Mouse (Mus musculus) embryonic fibroblast, embryonic 13.5 days (primary cell): ENCODE data around the gene Gm973. TPM values are rescaled to one million over a fixed set of nuclear protein-coding genes. Genes with fewer than 3 reads are reported as not detected.

ENCODE experiments used
- H3K27ac ChIP-seq: 2 replicates; pipeline ENCODE4 v1.5.1; 2012; ENCODE audit warnings: low read length, control low read depth, inconsistent platforms; ENCODE audit not compliant: insufficient read depth
- H3K4me1 ChIP-seq: 2 replicates; pipeline ENCODE4 v1.6.1; 2011; ENCODE audit warnings: low read length; ENCODE audit not compliant: control insufficient read depth, insufficient read depth
- H3K4me3 ChIP-seq: 2 replicates; pipeline ENCODE4 v1.5.1; 2011; ENCODE audit warnings: mild to moderate bottlenecking, control low read depth, low read length; ENCODE audit not compliant: insufficient read depth
- CTCF ChIP-seq: IDR thresholded peaks from 2 replicates; pipeline ENCODE4 v1.5.1; 2011; ENCODE audit warnings: mild to moderate bottlenecking, control low read depth, low read length, moderate library complexity, borderline replicate concordance; ENCODE audit not compliant: insufficient read depth
- POLR2A ChIP-seq: IDR thresholded peaks from 2 replicates; pipeline ENCODE4 v1.6.1; 2011; ENCODE audit warnings: low read depth, mild to moderate bottlenecking, control low read depth, low read length, moderate library complexity
- polyA plus RNA-seq: library from polyadenylated mRNA; stranded (reverse); fragments of >200 nt; gene quantifications from 2 replicates; pipeline ENCODE4 v1.2.4, GENCODE M21; 2011; ENCODE audit warnings: low read depth; ENCODE audit not compliant: missing spikeins, insufficient read length

The Gm973 gene
- not detected in 2 replicates for polyA plus RNA-seq

DNA sequence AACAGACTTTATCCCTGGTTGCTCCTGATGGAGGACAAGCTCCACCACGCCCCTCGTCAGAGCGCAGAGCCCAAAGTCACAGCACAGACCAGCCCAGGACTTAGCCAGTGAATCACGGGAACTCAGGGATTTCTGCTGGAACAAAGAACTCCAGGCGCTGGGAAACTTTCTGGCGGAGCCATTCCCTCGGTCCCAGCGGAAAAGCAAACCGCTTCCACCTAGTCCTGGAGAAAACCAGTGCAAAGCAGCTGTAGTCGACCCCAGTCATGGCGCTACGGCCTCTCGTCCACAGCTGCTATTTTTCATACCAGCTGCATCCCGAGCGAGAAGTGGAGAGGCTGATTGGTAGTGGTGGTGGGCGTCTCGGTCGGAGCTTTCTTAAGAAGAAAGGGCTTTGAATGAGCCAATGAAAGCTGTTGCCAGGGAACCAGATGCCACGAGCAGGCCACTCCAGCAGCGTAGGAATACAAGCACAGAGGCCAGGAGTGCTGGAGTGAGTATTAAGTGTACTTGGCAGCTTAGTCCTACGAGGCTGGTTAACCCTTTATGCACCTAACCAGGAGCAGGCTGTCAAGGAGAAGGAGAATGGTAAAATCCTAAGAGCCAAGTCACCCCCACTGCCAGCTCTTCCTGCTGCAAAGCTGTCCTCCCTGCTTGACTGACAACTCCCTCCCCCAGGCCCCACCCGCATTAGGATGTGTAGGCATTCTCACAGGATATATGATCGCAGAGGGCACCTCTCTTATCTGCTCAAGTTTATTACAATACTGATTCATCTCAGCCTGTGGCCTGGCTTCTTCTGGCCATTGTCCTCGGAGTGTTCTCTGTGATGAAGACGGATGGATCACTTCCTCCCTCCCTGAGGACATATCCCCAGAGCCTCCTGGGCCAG lies at the start of gene Gm973:
Gm973 (plus strand) TSS at position 239 of the 892 bp plus-strand sequence.
- TF ChIP-seq CTCF, result no peak
- 0 out of 2 replicates have a peak, but pooled peaks have one; percentile 30 for TF ChIP-seq POLR2A
- Histone ChIP-seq H3K27ac (peak within 1 kb of the TSS; percentile 58), H3K4me1 (peaks cover 8% of the 10 kb centered on the region), H3K4me3 (peak within 1 kb of the TSS; percentile 26)

DNA sequence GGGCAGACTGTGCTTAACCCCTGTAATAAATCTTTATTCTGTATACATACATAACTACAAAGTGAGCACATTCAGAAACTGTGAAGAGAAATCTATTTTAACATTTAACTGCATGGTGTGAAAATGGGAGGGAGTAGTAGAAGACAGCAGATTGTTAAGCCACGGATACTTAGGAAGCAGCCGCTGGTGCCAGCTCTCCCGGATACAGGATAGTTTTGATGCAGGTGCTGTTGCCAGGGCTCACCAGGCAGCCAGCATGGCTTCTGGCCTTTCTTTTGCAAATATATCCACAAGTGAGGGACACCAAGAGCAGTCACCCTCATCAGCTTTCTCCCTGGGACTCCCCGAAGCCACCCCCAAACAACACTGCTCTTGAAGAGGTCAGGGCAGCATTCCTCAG lies 46.9 kb upstream of the Gm973 start:
- Histone ChIP-seq H3K4me3 (no peak overlapping the region), H3K4me1 (no peaks in the 10 kb centered on the region), H3K27ac (no peak overlapping the region)
- TF ChIP-seq CTCF, result no peak
- no peak for TF ChIP-seq POLR2A

DNA sequence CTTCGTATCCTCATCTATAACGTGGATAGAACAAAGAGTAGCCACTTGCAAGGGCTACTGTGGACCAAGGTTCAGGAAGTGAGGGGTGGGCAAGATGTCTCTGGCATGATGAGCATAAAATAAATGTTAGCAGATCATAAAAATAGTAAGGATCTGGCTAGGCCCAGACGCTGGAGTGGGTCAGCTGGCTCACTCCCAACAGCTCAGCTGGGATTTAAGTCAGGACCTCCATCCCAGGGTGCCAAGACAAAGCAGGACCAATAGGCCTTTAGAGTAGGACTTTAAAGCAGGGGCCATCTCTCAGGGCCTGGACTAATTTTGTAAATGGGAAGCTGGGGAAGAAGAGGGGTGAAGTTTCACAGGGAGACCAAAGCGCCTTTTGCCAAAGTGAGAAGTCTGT lies 45.3 kb upstream of the Gm973 start:
- H3K4me1 ChIP-seq, result 0 out of 2 replicates have a peak, but pooled peaks cover 3% of the 10 kb centered on the region
- no peak for TF ChIP-seq POLR2A
- TF ChIP-seq CTCF, result no peak
- H3K27ac ChIP-seq, result no peak overlapping the region
- no peak overlapping the region for H3K4me3 ChIP-seq

DNA sequence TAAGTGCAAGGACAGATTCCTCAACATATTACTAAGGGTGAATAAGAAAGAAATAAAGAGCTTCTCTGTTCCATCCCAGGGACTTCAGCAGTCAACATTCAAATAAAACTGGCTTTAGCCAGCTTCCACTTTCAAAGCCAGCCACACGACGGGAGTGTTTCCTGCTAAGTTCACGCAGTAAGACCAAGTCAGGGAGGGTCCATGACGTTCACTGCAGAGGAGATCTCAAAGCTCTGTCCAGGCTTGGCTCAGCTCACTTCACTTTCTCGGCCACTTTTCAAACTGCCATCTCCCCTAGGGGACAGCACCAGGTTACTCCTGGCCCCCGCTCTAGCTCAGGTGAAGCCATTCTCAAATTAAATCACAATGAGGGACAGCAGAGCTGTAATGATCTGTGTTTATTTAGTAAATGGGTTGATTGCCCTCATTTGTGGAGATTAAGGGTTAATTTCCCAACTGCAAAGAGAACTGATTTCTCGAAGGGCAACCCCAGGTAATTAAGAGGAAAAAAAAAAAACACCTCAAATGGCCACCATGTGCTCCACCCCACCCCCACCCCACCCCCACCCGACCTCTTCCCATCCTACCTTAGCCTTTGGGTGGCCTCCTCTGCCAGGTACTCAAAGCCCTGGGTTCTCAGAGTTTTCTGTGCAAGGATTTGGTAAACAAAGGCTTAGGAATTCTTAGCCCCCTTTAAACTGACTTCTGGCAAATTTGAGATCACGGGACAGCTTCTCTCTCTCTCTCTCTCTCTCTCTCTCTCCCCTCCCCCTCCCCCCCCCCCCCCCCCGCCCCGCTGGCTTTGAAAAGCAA lies 43.5 kb upstream of the Gm973 start:
- no peak overlapping the region for H3K4me3 ChIP-seq
- no peak for TF ChIP-seq POLR2A
- no peak for TF ChIP-seq CTCF
- 0 out of 2 replicates have a peak, but pooled peaks cover 4% of the 10 kb centered on the region for H3K4me1 ChIP-seq
- no peak overlapping the region for H3K27ac ChIP-seq

DNA sequence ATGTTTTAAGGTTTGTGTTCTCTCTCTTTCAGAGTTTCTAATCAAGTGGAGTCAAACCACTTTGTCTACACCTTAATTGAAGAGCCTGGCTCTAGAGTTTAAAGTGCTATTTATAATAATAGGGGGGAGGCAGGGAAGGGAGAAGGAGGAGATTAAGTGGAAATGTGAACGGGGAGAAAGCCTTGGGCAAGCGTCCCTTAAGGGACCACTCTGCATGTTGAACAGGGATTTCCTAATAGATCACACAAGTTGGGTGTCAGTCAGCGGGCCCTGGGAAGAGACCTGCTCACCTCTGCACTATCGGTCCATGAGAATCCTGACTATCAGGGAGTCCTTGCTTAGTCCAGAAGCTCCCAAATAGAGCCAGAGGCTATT lies 42.9 kb upstream of the Gm973 start:
- H3K4me1 ChIP-seq, result 0 out of 2 replicates have a peak, but pooled peaks cover 4% of the 10 kb centered on the region
- TF ChIP-seq CTCF (no peak), POLR2A (no peak)
- no peak overlapping the region for H3K27ac ChIP-seq
- H3K4me3 ChIP-seq, result no peak overlapping the region

DNA sequence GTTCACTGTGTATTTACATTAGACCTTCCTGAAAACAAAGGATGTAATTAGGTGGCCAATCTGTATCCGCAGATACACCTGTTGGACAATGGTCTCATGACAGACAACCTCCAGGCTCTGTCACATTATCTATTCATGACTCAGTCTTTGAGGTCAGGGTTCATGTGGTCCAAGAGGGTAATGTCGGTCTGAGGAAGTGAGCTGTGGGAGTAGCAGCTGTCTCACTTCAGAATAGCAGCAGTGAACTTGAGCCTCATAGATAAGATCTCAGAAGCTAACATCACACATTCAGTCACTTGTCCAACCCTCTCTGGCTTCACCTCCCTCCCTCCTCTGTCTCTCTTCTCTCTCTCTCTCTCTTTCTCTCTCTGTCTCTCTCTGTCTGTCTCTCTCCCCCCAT lies 40.4 kb upstream of the Gm973 start:
- Histone ChIP-seq H3K4me3 (no peak overlapping the region), H3K4me1 (peaks cover 8% of the 10 kb centered on the region), H3K27ac (no peak overlapping the region)
- TF ChIP-seq POLR2A, result no peak
- no peak for TF ChIP-seq CTCF

DNA sequence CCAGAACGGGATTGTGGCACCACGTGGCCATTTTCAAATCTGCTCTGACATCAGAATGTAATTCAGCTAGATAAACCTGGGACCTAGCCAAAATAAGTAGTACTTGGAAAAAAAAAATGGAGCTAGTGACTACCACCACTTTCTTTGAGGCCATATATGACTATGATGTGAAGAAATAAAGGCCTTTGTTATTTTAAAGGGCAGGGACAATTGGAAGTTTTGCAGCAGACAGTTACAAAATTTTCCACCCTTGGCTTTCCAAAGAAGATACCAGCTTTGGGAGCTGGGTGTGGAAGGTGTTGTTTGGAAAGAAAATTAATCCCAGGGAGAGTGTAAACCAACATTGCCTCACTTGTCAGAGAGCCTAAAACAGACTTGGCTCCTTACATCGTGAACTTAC lies 37.2 kb upstream of the Gm973 start:
- H3K4me3 ChIP-seq, result no peak overlapping the region
- H3K4me1 ChIP-seq, result peaks cover 8% of the 10 kb centered on the region
- H3K27ac ChIP-seq, result peak overlapping the region; percentile 99; the same call in 1 of the 2 replicates
- no peak for TF ChIP-seq POLR2A
- TF ChIP-seq CTCF, result no peak

DNA sequence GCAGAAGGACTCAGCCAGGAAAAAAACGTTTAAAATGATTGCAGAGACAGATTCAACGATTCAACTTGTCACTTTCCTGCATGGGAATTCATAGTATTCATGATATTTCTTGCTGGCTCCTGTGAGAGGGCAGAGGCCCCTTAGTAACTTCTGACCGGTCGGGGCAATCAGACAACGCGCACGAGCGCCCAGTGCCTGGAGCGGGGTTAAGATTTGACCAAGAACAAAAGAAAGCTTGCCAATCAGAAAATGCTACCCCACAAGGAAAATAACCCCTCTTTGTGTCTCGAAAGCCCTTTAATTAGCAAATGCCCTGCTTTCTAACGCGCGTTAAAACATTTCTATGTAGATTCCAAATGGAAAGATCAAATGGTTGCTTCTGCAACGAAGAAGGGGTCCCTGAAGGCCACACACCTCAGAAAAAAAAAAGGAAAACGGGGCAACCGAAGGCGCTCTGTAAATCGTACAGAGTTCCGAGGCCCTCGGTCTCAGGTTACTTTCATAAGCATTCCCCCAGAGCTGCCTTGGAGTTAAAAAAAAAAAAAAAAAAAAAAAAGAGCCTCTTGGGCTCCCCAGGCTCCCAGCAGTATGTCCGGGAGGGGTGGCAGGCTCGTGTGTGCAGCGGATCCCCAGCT lies 35.1 kb upstream of the Gm973 start:
- Histone ChIP-seq H3K4me3 (peak overlapping the region; percentile 50), H3K27ac (peak overlapping the region; percentile 99), H3K4me1 (peaks cover 5% of the 10 kb centered on the region)
- no peak for TF ChIP-seq CTCF
- no peak; the same call in 1 of the 2 replicates for TF ChIP-seq POLR2A
